Mouse (Mus musculus) limb, embryonic 12.5 days (tissue): ENCODE measurements around the gene Pigm. TPM values are rescaled to one million over a fixed set of nuclear protein-coding genes. Genes with fewer than 3 reads are reported as not detected.

Source experiments
- ATAC-seq: fragments of 200-750 bp; cut with Nextera tagmentation; 2 replicates; pipeline ENCODE4 v1.8.0; 2017; ENCODE audit warnings: low read depth, moderate TSS enrichment; ENCODE audit not compliant: insufficient number of reproducible peaks, insufficient read depth, low FRiP score, low TSS enrichment
- H3K27ac ChIP-seq: fragments of 300-500 bp; sonication (generic); 2 replicates; pipeline ENCODE4 v1.5.1; 2016; ENCODE audit warnings: mild to moderate bottlenecking, moderate library complexity
- H3K27me3 ChIP-seq: fragments of 300-500 bp; sonication (generic); 2 replicates; pipeline ENCODE4 v1.6.1; 2016; ENCODE audit warnings: mild to moderate bottlenecking, moderate library complexity
- H3K36me3 ChIP-seq: fragments of 300-500 bp; sonication (generic); 2 replicates; pipeline ENCODE4 v1.6.1; 2016; ENCODE audit warnings: mild to moderate bottlenecking, moderate library complexity
- H3K4me1 ChIP-seq: fragments of 300-500 bp; sonication (generic); replicated peaks from 2 replicates; pipeline ENCODE4 v1.6.1; 2016
- H3K4me2 ChIP-seq: fragments of 300-500 bp; sonication (generic); 2 replicates; pipeline ENCODE4 v1.6.1; 2016; ENCODE audit warnings: mild to moderate bottlenecking, moderate library complexity
- H3K4me3 ChIP-seq: fragments of 300-500 bp; sonication (generic); replicated peaks from 2 replicates; pipeline ENCODE4 v1.5.1; 2016; ENCODE audit warnings: mild to moderate bottlenecking
- H3K9ac ChIP-seq: fragments of 300-500 bp; sonication (generic); replicated peaks from 2 replicates; pipeline ENCODE4 v1.6.1; 2016; ENCODE audit warnings: mild to moderate bottlenecking, moderate library complexity
- H3K9me3 ChIP-seq: fragments of 300-500 bp; sonication (generic); 2 replicates; pipeline ENCODE4 v1.6.1; 2016; ENCODE audit warnings: mild to moderate bottlenecking, moderate library complexity
- WGBS: fragments of 180-500 bp; shearing (Covaris S2); methylation state at CpG from one replicate; pipeline ENCODE4 v1.1.7; 2016; 5-methylcytosine and 5-hydroxymethylcytosine counted together
- polyA plus RNA-seq: library from polyadenylated mRNA; unstranded; fragments of >200 nt; fragmentation: Nextera tagmentation; extraction: Ambion mirVana; gene quantifications from 2 replicates; pipeline ENCODE4 v1.2.1, GENCODE M21; 2016

Gene Pigm
- 9.3 and 9.8 TPM in 2 replicates for polyA plus RNA-seq

GRCm38 (mm10) chr1:172376198-172376667, at the start of gene Pigm:
Gene Pigm (plus strand): TSS chr1:172376546.
- WGBS: under 1% methylated on average over 39 of the region's 39 CpGs
- Histone ChIP-seq H3K27me3 (no peaks in the 10 kb centered on the region), H3K9me3 (no peaks in the 10 kb centered on the region), H3K27ac (peak within 1 kb of the TSS; percentile 80), H3K36me3 (peaks cover 26% of the 10 kb centered on the region), H3K4me3 (peak within 1 kb of the TSS; percentile 95), H3K4me1 (peaks cover 25% of the 10 kb centered on the region), H3K9ac (peak within 1 kb of the TSS; percentile 78), H3K4me2 (peak within 1 kb of the TSS; percentile 97)
- ATAC-seq: peak; percentile 98

GRCm38 (mm10) chr1:172326684-172327083, 49.7 kb upstream of the Pigm start:
- Histone ChIP-seq H3K36me3 (no peaks in the 10 kb centered on the region), H3K9ac (no peak overlapping the region), H3K27ac (no peak overlapping the region), H3K4me1 (0 out of 2 replicates have a peak, but pooled peaks cover 13% of the 10 kb centered on the region), H3K4me2 (peak overlapping the region; percentile 85), H3K9me3 (peaks cover 3% of the 10 kb centered on the region; the same call in 1 of the 2 replicates), H3K27me3 (peaks cover 79% of the 10 kb centered on the region), H3K4me3 (peak overlapping the region; percentile 47)
- ATAC-seq: no peak
- 58% methylated on average over 11 of the region's 11 CpGs for WGBS

- 88% methylated on average over 16 of the region's 16 CpGs for WGBS
- no peak overlapping the region for H3K4me2 ChIP-seq
- peaks cover 3% of the 10 kb centered on the region; the same call in 1 of the 2 replicates for H3K9me3 ChIP-seq
- 0 out of 2 replicates have a peak, but pooled peaks cover 10% of the 10 kb centered on the region for H3K4me1 ChIP-seq
- H3K36me3 ChIP-seq: no peaks in the 10 kb centered on the region
- H3K9ac ChIP-seq: no peak overlapping the region
- H3K4me3 ChIP-seq: no peak overlapping the region
- ATAC-seq: no peak
- no peak overlapping the region for H3K27ac ChIP-seq
- H3K27me3 ChIP-seq: peaks cover 81% of the 10 kb centered on the region
Measured at GRCm38 (mm10) chr1:172327206-172328001, 48.9 kb upstream of the Pigm start.

GRCm38 (mm10) chr1:172328041-172328440, 48.3 kb upstream of the Pigm start:
- no peak for ATAC-seq
- Histone ChIP-seq H3K4me2 (no peak overlapping the region), H3K9ac (no peak overlapping the region), H3K27ac (no peak overlapping the region), H3K9me3 (peaks cover 3% of the 10 kb centered on the region; the same call in 1 of the 2 replicates), H3K4me1 (0 out of 2 replicates have a peak, but pooled peaks cover 10% of the 10 kb centered on the region), H3K27me3 (peaks cover 82% of the 10 kb centered on the region), H3K36me3 (no peaks in the 10 kb centered on the region), H3K4me3 (no peak overlapping the region)
- 78% methylated on average over 3 of the region's 3 CpGs for WGBS

- Histone ChIP-seq H3K4me3 (no peak overlapping the region), H3K27ac (no peak overlapping the region), H3K27me3 (peaks cover 85% of the 10 kb centered on the region), H3K9me3 (peaks cover 3% of the 10 kb centered on the region; the same call in 1 of the 2 replicates), H3K4me2 (no peak overlapping the region), H3K4me1 (0 out of 2 replicates have a peak, but pooled peaks cover 10% of the 10 kb centered on the region), H3K9ac (no peak overlapping the region), H3K36me3 (no peaks in the 10 kb centered on the region)
- no peak for ATAC-seq
- WGBS: 80% methylated on average over 7 of the region's 7 CpGs
Measured at GRCm38 (mm10) chr1:172328461-172328860, 47.9 kb upstream of the Pigm start.

GRCm38 (mm10) chr1:172329131-172329530, 47.2 kb upstream of the Pigm start, which contains the start of gene Kcnj9:
Gene Kcnj9 (minus strand): TSS chr1:172329318.
- 43% methylated on average over 9 of the region's 9 CpGs for WGBS
- 0 out of 2 replicates have a peak, but pooled peaks cover 10% of the 10 kb centered on the region for H3K4me1 ChIP-seq
- no peak within 1 kb of the TSS for H3K9ac ChIP-seq
- no peaks in the 10 kb centered on the region for H3K36me3 ChIP-seq
- H3K4me3 ChIP-seq: no peak within 1 kb of the TSS
- H3K27me3 ChIP-seq: peaks cover 92% of the 10 kb centered on the region
- peaks cover 3% of the 10 kb centered on the region; the same call in 1 of the 2 replicates for H3K9me3 ChIP-seq
- H3K4me2 ChIP-seq: no peak within 1 kb of the TSS
- ATAC-seq: no peak
- no peak within 1 kb of the TSS for H3K27ac ChIP-seq

GRCm38 (mm10) chr1:172329616-172330015, 46.7 kb upstream of the Pigm start:
- H3K4me2 ChIP-seq: no peak overlapping the region
- 74% methylated on average over 6 of the region's 6 CpGs for WGBS
- H3K4me1 ChIP-seq: 0 out of 2 replicates have a peak, but pooled peaks cover 10% of the 10 kb centered on the region
- H3K36me3 ChIP-seq: no peaks in the 10 kb centered on the region
- no peak overlapping the region for H3K4me3 ChIP-seq
- no peak overlapping the region for H3K27ac ChIP-seq
- ATAC-seq: no peak
- no peak overlapping the region for H3K9ac ChIP-seq
- H3K9me3 ChIP-seq: peaks cover 3% of the 10 kb centered on the region; the same call in 1 of the 2 replicates
- peaks cover 92% of the 10 kb centered on the region for H3K27me3 ChIP-seq

- no peak overlapping the region for H3K9ac ChIP-seq
- no peak overlapping the region for H3K4me3 ChIP-seq
- no peaks in the 10 kb centered on the region for H3K36me3 ChIP-seq
- H3K9me3 ChIP-seq: peaks cover 3% of the 10 kb centered on the region; the same call in 1 of the 2 replicates
- H3K27ac ChIP-seq: no peak overlapping the region
- no peak overlapping the region for H3K4me2 ChIP-seq
- WGBS: 79% methylated on average over 8 of the region's 8 CpGs
- no peaks in the 10 kb centered on the region for H3K4me1 ChIP-seq
- ATAC-seq: no peak
- peaks cover 88% of the 10 kb centered on the region for H3K27me3 ChIP-seq
Measured at GRCm38 (mm10) chr1:172331422-172331947, 44.9 kb upstream of the Pigm start.

GRCm38 (mm10) chr1:172332925-172333324, 43.4 kb upstream of the Pigm start:
- peaks cover 84% of the 10 kb centered on the region for H3K27me3 ChIP-seq
- 76% methylated on average over 2 of the region's 2 CpGs for WGBS

GRCm38 (mm10) chr1:172333512-172333911, 42.8 kb upstream of the Pigm start:
- Histone ChIP-seq H3K9ac (no peak overlapping the region), H3K4me2 (no peak overlapping the region), H3K27ac (no peak overlapping the region), H3K9me3 (no peaks in the 10 kb centered on the region), H3K27me3 (peaks cover 83% of the 10 kb centered on the region), H3K36me3 (no peaks in the 10 kb centered on the region), H3K4me3 (no peak overlapping the region), H3K4me1 (no peaks in the 10 kb centered on the region)
- 20% methylated on average over 3 of the region's 3 CpGs for WGBS
- no peak for ATAC-seq

More at GRCm38 (mm10) chr1:172332925-172333324, 43.4 kb upstream of the Pigm start:
- Histone ChIP-seq H3K4me2 (no peak overlapping the region), H3K36me3 (no peaks in the 10 kb centered on the region), H3K4me3 (no peak overlapping the region), H3K27ac (no peak overlapping the region), H3K9ac (no peak overlapping the region), H3K4me1 (no peaks in the 10 kb centered on the region), H3K9me3 (no peaks in the 10 kb centered on the region)
- no peak for ATAC-seq

GRCm38 (mm10) chr1:172335804-172336203, 40.5 kb upstream of the Pigm start:
- Histone ChIP-seq H3K36me3 (no peaks in the 10 kb centered on the region), H3K27me3 (peaks cover 78% of the 10 kb centered on the region), H3K4me3 (no peak overlapping the region), H3K27ac (no peak overlapping the region), H3K4me2 (no peak overlapping the region), H3K4me1 (peaks cover 4% of the 10 kb centered on the region; the same call in 1 of the 2 replicates), H3K9ac (no peak overlapping the region), H3K9me3 (no peaks in the 10 kb centered on the region)
- ATAC-seq: no peak
- WGBS: 75% methylated on average over 15 of the region's 15 CpGs
